Mouse (Mus musculus) stomach, embryonic 16.5 days (tissue): ENCODE results near the gene Lmna. TPM values are rescaled to one million over a fixed set of nuclear protein-coding genes. Genes with fewer than 3 reads are reported as not detected.
A peak's percentile ranks its signal among the peaks of the same experiment; 100 is the strongest.

Experiments
- ATAC-seq: fragments of 200-750 bp; cut with Nextera tagmentation; 2 replicates; pipeline ENCODE4 v1.8.0; 2017; ENCODE audit warnings: moderate number of reproducible peaks, moderate TSS enrichment; ENCODE audit not compliant: insufficient read depth, low FRiP score
- H3K27ac ChIP-seq: fragments of 300-500 bp; sonication (generic); 2 replicates; pipeline ENCODE4 v1.5.1; 2014; ENCODE audit warnings: low read length
- H3K27me3 ChIP-seq: fragments of 300-500 bp; sonication (generic); 2 replicates; pipeline ENCODE4 v1.6.1; 2014; ENCODE audit warnings: low read length, control low read depth, mixed read lengths; ENCODE audit not compliant: control insufficient read depth, insufficient read depth
- H3K36me3 ChIP-seq: fragments of 300-500 bp; sonication (generic); 2 replicates; pipeline ENCODE4 v1.6.1; 2014; ENCODE audit warnings: low read length; ENCODE audit not compliant: control insufficient read depth, insufficient read depth
- H3K4me1 ChIP-seq: fragments of 300-500 bp; sonication (generic); 2 replicates; pipeline ENCODE4 v1.6.1; 2014; ENCODE audit warnings: low read length, control low read depth, mixed read lengths; ENCODE audit not compliant: control insufficient read depth, insufficient read depth
- H3K4me2 ChIP-seq: fragments of 300-500 bp; sonication (generic); 2 replicates; pipeline ENCODE4 v1.6.1; 2014; ENCODE audit warnings: low read depth, low read length, mixed read lengths
- H3K4me3 ChIP-seq: fragments of 300-500 bp; sonication (generic); replicated peaks from 2 replicates; pipeline ENCODE4 v1.5.1; 2014; ENCODE audit warnings: mild to moderate bottlenecking, low read length
- H3K9ac ChIP-seq: fragments of 300-500 bp; sonication (generic); 2 replicates; pipeline ENCODE4 v1.6.1; 2014; ENCODE audit warnings: low read length
- H3K9me3 ChIP-seq: fragments of 300-500 bp; sonication (generic); replicated peaks from 2 replicates; pipeline ENCODE4 v1.6.1; 2016; ENCODE audit warnings: low read length, control low read depth; ENCODE audit not compliant: control insufficient read depth
- WGBS: fragments of 180-500 bp; shearing (Covaris S2); extraction: QIAGEN DNeasy Blood & Tissue Kit; methylation state at CpG from one replicate; pipeline ENCODE4 v1.1.7; 2014; 5-methylcytosine and 5-hydroxymethylcytosine counted together
- polyA plus RNA-seq: library from polyadenylated mRNA; unstranded; fragments of >200 nt; fragmentation: Nextera tagmentation; extraction: Ambion mirVana; gene quantifications from 2 replicates; pipeline ENCODE4 v1.2.1, GENCODE M21; 2015

Lmna gene
- polyA plus RNA-seq, 1 experiment from 2014 or later: 266 TPM

GRCm38 (mm10) chr3:88473571-88473970 lies 36.2 kb downstream of the Lmna start:
- ATAC-seq: no peak
- H3K27ac ChIP-seq: no peak overlapping the region
- H3K9ac ChIP-seq: no peak overlapping the region
- no peaks in the 10 kb centered on the region for H3K9me3 ChIP-seq
- 0 out of 2 replicates have a peak, but pooled peaks cover 2% of the 10 kb centered on the region for H3K4me1 ChIP-seq
- H3K36me3 ChIP-seq: no peaks in the 10 kb centered on the region
- WGBS: 87% methylated on average over 1 of the region's 1 CpGs
- H3K4me2 ChIP-seq: no peak overlapping the region
- H3K27me3 ChIP-seq: no peaks in the 10 kb centered on the region
- H3K4me3 ChIP-seq: no peak overlapping the region

GRCm38 (mm10) chr3:88473020-88473419 lies 36.7 kb downstream of the Lmna start:
- H3K27ac ChIP-seq: no peak overlapping the region
- H3K4me2 ChIP-seq: no peak overlapping the region
- no peaks in the 10 kb centered on the region for H3K27me3 ChIP-seq
- H3K9me3 ChIP-seq: no peaks in the 10 kb centered on the region
- WGBS: 40% methylated on average over 5 of the region's 5 CpGs
- H3K4me3 ChIP-seq: no peak overlapping the region
- H3K9ac ChIP-seq: no peak overlapping the region
- no peak for ATAC-seq
- H3K36me3 ChIP-seq: no peaks in the 10 kb centered on the region
- H3K4me1 ChIP-seq: 0 out of 2 replicates have a peak, but pooled peaks cover 2% of the 10 kb centered on the region

- Histone ChIP-seq H3K4me1 (no peaks in the 10 kb centered on the region), H3K9ac (no peak overlapping the region; the same call in 1 of the 2 replicates), H3K4me2 (no peak overlapping the region), H3K36me3 (no peaks in the 10 kb centered on the region), H3K9me3 (no peaks in the 10 kb centered on the region), H3K27me3 (no peaks in the 10 kb centered on the region), H3K27ac (no peak overlapping the region), H3K4me3 (no peak overlapping the region)
- 44% methylated on average over 10 of the region's 10 CpGs for WGBS
- ATAC-seq: peak; percentile 38; the same call in 1 of the 2 replicates
Observed at GRCm38 (mm10) chr3:88470943-88471479, 38.7 kb downstream of the Lmna start.

GRCm38 (mm10) chr3:88469466-88469865 lies 40.3 kb downstream of the Lmna start:
- H3K9ac ChIP-seq: no peak overlapping the region
- no peak overlapping the region for H3K4me3 ChIP-seq
- WGBS: 87% methylated on average over 2 of the region's 2 CpGs
- no peaks in the 10 kb centered on the region for H3K36me3 ChIP-seq
- H3K4me1 ChIP-seq: no peaks in the 10 kb centered on the region
- no peak for ATAC-seq
- H3K27ac ChIP-seq: no peak overlapping the region
- H3K9me3 ChIP-seq: no peaks in the 10 kb centered on the region
- H3K4me2 ChIP-seq: no peak overlapping the region
- H3K27me3 ChIP-seq: no peaks in the 10 kb centered on the region

- H3K27ac ChIP-seq: no peak overlapping the region
- WGBS: 29% methylated on average over 16 of the region's 16 CpGs
- no peaks in the 10 kb centered on the region for H3K4me1 ChIP-seq
- H3K9me3 ChIP-seq: no peaks in the 10 kb centered on the region
- H3K4me3 ChIP-seq: no peak overlapping the region
- H3K4me2 ChIP-seq: no peak overlapping the region
- no peaks in the 10 kb centered on the region for H3K27me3 ChIP-seq
- H3K9ac ChIP-seq: no peak overlapping the region
- ATAC-seq: peak; percentile 86
- H3K36me3 ChIP-seq: no peaks in the 10 kb centered on the region
Observed at GRCm38 (mm10) chr3:88467116-88467824, 42.5 kb downstream of the Lmna start.

- H3K4me1 ChIP-seq: no peaks in the 10 kb centered on the region
- ATAC-seq: no peak
- no peak overlapping the region for H3K4me2 ChIP-seq
- H3K9me3 ChIP-seq: no peaks in the 10 kb centered on the region
- 74% methylated on average over 2 of the region's 2 CpGs for WGBS
- no peaks in the 10 kb centered on the region; the same call in 1 of the 2 replicates for H3K27me3 ChIP-seq
- H3K9ac ChIP-seq: no peak overlapping the region
- H3K36me3 ChIP-seq: no peaks in the 10 kb centered on the region
- H3K27ac ChIP-seq: no peak overlapping the region
- H3K4me3 ChIP-seq: no peak overlapping the region
Observed at GRCm38 (mm10) chr3:88465127-88465526, 44.6 kb downstream of the Lmna start.

- H3K4me2 ChIP-seq: no peak overlapping the region
- no peaks in the 10 kb centered on the region for H3K9me3 ChIP-seq
- no peaks in the 10 kb centered on the region; the same call in 1 of the 2 replicates for H3K27me3 ChIP-seq
- 48% methylated on average over 3 of the region's 3 CpGs for WGBS
- H3K4me3 ChIP-seq: no peak overlapping the region
- H3K9ac ChIP-seq: no peak overlapping the region
- ATAC-seq: no peak
- no peaks in the 10 kb centered on the region for H3K36me3 ChIP-seq
- no peaks in the 10 kb centered on the region for H3K4me1 ChIP-seq
- no peak overlapping the region for H3K27ac ChIP-seq
Observed at GRCm38 (mm10) chr3:88464425-88464824, 45.3 kb downstream of the Lmna start.

GRCm38 (mm10) chr3:88460983-88461696 lies 48.6 kb downstream of the Lmna start, which contains the start of gene Sema4a:
TSS of gene Sema4a (minus strand) at chr3:88461182.
- H3K4me3 ChIP-seq: no peak within 1 kb of the TSS
- no peak within 1 kb of the TSS for H3K9ac ChIP-seq
- H3K27ac ChIP-seq: no peak within 1 kb of the TSS
- 45% methylated on average over 12 of the region's 12 CpGs for WGBS
- no peaks in the 10 kb centered on the region for H3K9me3 ChIP-seq
- peaks cover 9% of the 10 kb centered on the region; the same call in 1 of the 2 replicates for H3K4me1 ChIP-seq
- H3K27me3 ChIP-seq: no peaks in the 10 kb centered on the region; the same call in 1 of the 2 replicates
- ATAC-seq: no peak
- H3K36me3 ChIP-seq: no peaks in the 10 kb centered on the region
- H3K4me2 ChIP-seq: no peak within 1 kb of the TSS

- Histone ChIP-seq H3K36me3 (no peaks in the 10 kb centered on the region), H3K4me1 (peaks cover 9% of the 10 kb centered on the region; the same call in 1 of the 2 replicates), H3K27me3 (no peaks in the 10 kb centered on the region; the same call in 1 of the 2 replicates), H3K27ac (no peak overlapping the region), H3K9ac (no peak overlapping the region), H3K9me3 (no peaks in the 10 kb centered on the region), H3K4me3 (no peak overlapping the region), H3K4me2 (no peak overlapping the region)
- WGBS: 73% methylated on average over 5 of the region's 5 CpGs
- no peak for ATAC-seq
Observed at GRCm38 (mm10) chr3:88460029-88460428, 49.7 kb downstream of the Lmna start.
